Mouse (Mus musculus) heart, postnatal 0 days (tissue): ENCODE results near the gene Dmtf1.

Experiments used
- CTCF ChIP-seq: IDR thresholded peaks from 2 replicates; pipeline ENCODE4 v1.5.1; 2016; ENCODE audit warnings: antibody characterized with exemption, control low read depth, low read depth
- EP300 ChIP-seq: IDR thresholded peaks from 2 replicates; pipeline ENCODE4 v1.6.1; 2016; ENCODE audit warnings: antibody characterized with exemption, low read depth

GRCm38 (mm10) chr5:9068886-9069285 lies 92.7 kb downstream of the Dmtf1 start:
- TF ChIP-seq CTCF (no peak), EP300 (no peak)
